Mouse (Mus musculus) urinary bladder, postnatal 14 days (tissue): ENCODE measurements around the gene Atp10a.

Source experiments
- DNase-seq: peaks from one replicate; pipeline ENCODE4 v3.0.0; 2021; ENCODE audit warnings: low spot score

Gene Atp10a

DNA sequence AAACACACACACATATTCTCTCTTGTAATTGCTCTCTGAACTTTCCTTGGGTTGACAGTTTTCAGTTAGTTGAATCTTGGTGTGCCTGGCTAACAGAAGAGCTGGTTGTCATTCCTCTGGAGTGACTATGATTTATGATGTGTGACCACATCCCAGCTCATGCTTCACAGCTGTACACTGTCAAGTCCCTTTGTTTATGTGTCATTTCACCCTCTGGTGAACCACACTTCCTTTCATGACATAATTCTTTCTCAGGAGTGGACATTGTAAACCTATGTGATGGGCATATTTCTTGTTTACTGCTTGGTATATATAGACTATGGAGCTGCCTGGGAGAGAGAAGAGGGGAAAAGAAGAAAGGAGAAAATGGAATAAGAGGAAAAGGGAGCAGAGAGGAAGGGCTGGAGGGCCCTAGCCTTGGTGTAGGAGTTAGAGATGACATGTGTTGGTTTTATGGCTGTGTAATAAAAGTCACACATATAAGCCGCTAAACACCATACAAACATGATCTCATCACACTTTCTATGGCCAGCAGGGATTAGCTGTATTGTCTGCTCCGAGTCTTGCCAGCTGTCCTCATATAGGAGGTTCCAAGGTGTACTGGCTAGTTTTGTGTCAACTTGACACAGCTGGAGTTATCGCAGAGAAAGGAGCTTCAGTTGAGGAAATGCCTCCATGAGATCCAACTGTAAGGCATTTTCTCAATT lies 81.0 kb downstream of the Atp10a start:
- no peak for DNase-seq

- no peak for DNase-seq
Observed at GRCm38 (mm10) chr7:58740196-58740595, 84.2 kb downstream of the Atp10a start.

DNA sequence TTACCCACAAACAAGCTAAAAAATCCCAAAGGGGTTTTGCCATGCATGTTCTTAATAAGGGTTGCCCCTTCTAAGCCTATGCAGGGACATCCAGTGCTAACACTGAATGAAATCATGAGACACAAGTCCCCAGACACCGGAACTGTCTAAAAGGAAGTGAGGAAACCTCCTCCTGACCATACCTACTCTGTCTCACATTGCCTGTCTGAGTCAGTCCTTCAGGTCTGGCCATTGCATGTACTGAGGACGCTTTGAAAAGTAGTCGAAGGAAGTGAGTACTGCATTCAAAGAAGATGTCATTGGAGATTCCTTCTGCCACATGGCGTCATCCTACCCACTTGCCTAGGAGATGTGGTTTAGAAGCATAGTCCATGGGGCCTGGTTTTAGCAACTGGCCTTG lies 84.9 kb downstream of the Atp10a start:
- no peak for DNase-seq

GRCm38 (mm10) chr7:58742009-58742408 lies 86.0 kb downstream of the Atp10a start:
- DNase-seq, result no peak

- DNase-seq, result no peak
Observed at GRCm38 (mm10) chr7:58742648-58743047, 86.7 kb downstream of the Atp10a start.

GRCm38 (mm10) chr7:58743362-58744320 lies 87.7 kb downstream of the Atp10a start:
- no peak for DNase-seq

GRCm38 (mm10) chr7:58746817-58747216 lies 90.9 kb downstream of the Atp10a start:
- no peak for DNase-seq

DNA sequence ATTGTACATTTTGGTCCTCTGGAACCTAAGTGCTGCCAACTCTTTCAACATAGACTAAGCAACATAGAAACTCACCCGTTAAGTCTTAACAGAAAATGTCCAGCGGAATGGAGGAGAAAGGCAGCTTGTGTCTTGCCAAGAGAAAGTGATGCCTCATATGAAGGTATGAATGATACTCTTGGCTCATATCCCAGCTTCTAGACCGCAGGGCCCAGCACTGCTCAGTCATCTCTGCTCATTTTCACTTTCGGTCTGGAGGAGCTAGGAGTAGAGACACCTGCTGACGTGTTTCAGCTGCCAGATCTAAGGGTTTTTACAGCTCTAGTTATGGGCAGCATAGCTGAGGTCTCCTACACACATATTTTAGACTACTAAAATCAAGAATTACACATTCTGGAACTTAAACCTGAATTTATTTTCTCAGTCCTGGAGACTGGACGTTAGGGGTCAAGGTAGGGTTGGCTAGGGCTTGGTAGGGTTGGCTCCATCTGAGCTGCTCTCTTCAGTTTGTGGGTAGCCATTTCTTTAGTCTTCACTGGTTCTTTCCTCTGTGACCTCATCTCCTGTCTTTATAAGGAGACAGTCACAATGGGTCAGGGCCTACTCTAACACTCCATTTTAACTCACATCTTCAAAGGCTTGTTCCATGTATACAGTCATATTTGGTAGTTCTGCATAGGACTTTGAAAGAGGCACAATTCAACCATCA lies 94.1 kb downstream of the Atp10a start:
- DNase-seq, result no peak

DNA sequence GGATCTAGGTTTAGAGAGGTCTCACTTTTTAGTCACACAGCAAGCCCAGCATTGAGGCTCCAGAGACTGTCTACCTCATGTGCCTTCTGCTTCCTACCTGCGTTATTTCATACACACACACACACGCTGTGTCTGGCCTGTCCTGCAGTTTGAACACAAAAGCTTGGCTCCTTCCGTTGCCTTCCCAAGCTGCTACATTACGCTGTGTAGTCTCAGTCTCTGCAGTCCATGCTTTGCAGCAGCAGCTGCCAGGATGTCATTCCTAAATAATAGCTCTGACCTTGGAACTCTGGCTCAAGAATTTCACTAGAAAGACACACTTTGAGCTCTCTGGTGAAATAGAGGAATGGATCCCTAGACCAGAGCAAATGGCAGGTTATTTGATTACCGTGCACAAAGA lies 96.1 kb downstream of the Atp10a start:
- no peak for DNase-seq

DNA sequence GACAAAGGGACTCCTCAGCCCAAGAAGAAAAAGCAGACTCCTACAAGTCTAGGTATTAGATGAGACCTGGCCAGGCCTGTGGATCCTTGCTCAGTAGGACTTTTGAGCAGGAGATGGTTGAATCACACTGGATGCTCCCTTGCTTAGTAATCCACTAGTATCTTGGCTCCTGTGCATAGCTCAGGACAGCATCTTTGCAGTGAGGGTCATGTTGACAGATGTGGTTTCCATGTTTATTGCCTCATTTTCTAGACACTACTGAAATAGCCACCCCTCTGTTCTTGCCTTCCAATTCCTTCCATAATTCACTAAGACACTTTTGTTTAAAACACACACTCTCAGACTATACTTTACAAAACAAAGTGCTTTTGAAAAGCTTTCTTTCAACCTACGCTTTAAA lies 98.1 kb downstream of the Atp10a start:
- DNase-seq, result no peak

GRCm38 (mm10) chr7:58754536-58754935 lies 98.6 kb downstream of the Atp10a start:
- DNase-seq, result no peak

GRCm38 (mm10) chr7:58755083-58755482 lies 99.1 kb downstream of the Atp10a start:
- DNase-seq, result no peak

- no peak for DNase-seq
Observed at GRCm38 (mm10) chr7:58755846-58756245, 99.9 kb downstream of the Atp10a start.

- no peak for DNase-seq
Observed at GRCm38 (mm10) chr7:58757331-58757730, 101.4 kb downstream of the Atp10a start.

- DNase-seq, result no peak
Observed at GRCm38 (mm10) chr7:58758396-58758795, 102.4 kb downstream of the Atp10a start.

DNA sequence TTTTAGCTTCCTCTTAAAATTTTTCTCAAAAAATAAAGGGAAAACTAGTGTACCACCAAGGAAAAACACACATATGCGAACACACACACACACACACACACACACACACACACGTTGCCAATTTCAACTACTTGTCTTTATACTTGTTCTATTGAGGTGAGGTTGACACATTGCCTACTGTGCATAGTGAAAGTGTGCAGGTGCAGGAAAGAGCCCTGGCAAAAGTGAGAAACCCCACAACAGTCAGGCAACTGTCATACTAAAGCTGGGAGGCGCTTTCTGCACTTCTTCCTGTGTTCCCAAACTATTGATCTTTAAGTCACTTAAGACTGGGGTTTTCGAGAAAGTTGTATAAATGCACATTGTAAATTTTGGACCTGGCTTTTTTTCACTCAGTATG lies 103.3 kb downstream of the Atp10a start:
- no peak for DNase-seq

DNA sequence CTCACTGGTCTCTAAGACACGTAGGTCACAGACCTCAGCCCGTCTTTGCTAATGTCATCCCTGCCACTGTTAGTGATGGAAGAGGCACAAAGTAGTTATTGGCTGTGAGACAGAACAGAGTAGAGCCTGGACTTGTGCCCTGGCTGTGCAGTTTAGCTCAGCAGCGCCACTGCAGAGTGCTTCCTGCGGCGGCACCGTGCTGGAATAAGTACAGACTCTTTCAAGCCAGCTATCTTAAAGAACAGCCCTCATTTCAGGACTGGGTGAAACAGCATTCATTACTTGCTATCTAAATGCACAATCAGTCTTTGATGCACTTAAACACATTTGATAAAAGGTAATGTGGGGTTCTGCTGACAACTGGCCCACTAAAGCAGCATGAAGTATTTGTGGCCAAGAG lies 111.3 kb downstream of the Atp10a start:
- DNase-seq, result no peak

DNA sequence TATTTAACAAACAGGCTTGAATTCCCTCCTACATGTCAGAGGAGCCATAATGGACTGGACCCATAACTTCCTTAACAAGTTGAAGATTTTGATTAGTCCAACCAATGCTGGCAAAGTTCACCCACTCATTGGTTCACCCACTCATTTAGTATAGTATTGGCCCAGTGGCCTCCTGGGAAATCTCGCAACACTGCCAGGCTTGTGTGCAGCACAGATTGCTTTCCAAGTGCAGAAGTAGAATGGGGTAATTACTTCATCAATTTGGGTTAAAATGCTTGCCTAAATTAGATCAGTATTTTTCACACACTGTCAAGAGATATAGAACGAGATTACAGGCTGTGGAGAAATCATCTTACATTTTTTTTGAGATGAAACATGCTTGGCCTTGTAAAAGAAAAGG lies 112.3 kb downstream of the Atp10a start:
- no peak for DNase-seq

DNA sequence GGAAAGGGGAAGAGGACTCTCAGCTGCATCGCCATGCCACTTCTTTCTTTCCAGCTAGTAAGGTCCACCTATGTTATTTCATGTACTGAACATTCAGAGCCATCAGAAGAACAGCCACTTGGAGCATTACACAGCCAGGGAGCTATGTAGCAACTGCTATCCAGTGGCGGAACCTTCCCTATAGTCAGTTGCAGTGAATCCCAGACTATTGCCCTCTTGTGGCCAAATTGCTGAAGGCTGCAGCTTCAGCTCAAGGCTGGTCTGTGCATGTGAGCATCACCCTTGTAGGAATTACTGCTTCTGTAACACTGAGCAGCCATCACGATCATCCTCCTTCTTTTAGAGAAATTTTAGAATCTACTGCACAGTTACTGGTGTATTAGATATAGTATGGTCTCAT lies 114.3 kb downstream of the Atp10a start:
- DNase-seq, result peak; percentile 14

GRCm38 (mm10) chr7:58772048-58772690 lies 116.2 kb downstream of the Atp10a start:
- no peak for DNase-seq

- DNase-seq, result no peak
Observed at GRCm38 (mm10) chr7:58779146-58779545, 123.2 kb downstream of the Atp10a start.

- DNase-seq, result no peak
Observed at GRCm38 (mm10) chr7:58786986-58787385, 131.0 kb downstream of the Atp10a start.
